ENCODE assay signal across 15 mouse cellular contexts in the genomic region with DNA sequence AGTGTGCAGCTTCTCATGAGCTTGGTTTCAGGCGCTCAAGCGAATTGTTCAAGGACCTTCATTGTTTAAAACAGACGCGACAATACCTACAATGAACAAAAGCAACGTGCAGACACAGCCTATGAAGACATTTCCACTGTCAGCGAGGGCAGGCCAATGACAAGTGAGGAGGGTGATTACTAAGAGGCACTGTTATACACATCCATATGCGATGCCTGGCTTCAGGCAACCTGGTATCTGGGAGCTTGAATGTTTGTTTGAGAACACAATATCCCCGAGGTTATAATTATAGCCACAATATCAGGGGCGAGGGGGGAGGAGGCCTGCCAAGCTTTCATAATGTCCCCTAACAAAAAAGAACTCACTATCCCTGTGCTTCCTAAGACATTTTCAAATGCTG.
"Had no signal": no experiment of that assay in that cellular context is flagged by ENCODE, and none has a peak within 500 bp of the region (broad histone marks: within the 10 kb centered on the region; RNA-seq: fewer than 3 reads in every experiment).

No protein-coding gene starts in this region.

- H3K36me3 ChIP-seq: intestine, embryonic 15.5 days; limb, embryonic 12.5 days; liver, embryonic 13.5 days; lung, embryonic 15.5 days; neural tube, embryonic 12.5 days had no signal

- H3K9ac ChIP-seq: intestine, embryonic 15.5 days; limb, embryonic 12.5 days; liver, embryonic 13.5 days; liver, postnatal 0 days; lung, embryonic 15.5 days; neural tube, embryonic 12.5 days had no signal

- H3K4me1 ChIP-seq: intestine, embryonic 15.5 days; liver, embryonic 13.5 days; lung, embryonic 15.5 days; megakaryocyte, embryonic 14.5 days had no signal

- DNase-seq: kidney, adult 18-20 months; kidney, postnatal 10 days; kidney, postnatal 4 days; liver; liver, embryonic 13.5 days; liver, postnatal 0 days; lung, postnatal 14 days; thymus, postnatal 4 days had no signal

- H3K4me2 ChIP-seq: intestine, embryonic 15.5 days; limb, embryonic 12.5 days; liver, embryonic 13.5 days; lung, embryonic 15.5 days; neural tube, embryonic 12.5 days had no signal

- ATAC-seq: intestine, embryonic 15.5 days; liver, postnatal 0 days had no signal

- H3K9me3 ChIP-seq: intestine, embryonic 15.5 days; limb, embryonic 12.5 days; liver, embryonic 13.5 days; lung, embryonic 15.5 days; neural tube, embryonic 12.5 days had no signal

- H3K4me3 ChIP-seq: intestine, embryonic 15.5 days; limb, embryonic 12.5 days; liver, embryonic 13.5 days; lung, embryonic 15.5 days; megakaryocyte, embryonic 14.5 days; neural tube, embryonic 12.5 days had no signal

- H3K27me3 ChIP-seq: intestine, embryonic 15.5 days; limb, embryonic 12.5 days; liver, embryonic 13.5 days; lung, embryonic 15.5 days; megakaryocyte, embryonic 14.5 days; neural tube, embryonic 12.5 days had no signal

- H3K27ac ChIP-seq: intestine, embryonic 15.5 days; limb, embryonic 12.5 days; liver, embryonic 13.5 days; lung, embryonic 15.5 days; macrophage; neural tube, embryonic 12.5 days; stomach, postnatal 0 days had no signal
